8 mouse cellular contexts compared by ENCODE assay signal in the genomic region with DNA sequence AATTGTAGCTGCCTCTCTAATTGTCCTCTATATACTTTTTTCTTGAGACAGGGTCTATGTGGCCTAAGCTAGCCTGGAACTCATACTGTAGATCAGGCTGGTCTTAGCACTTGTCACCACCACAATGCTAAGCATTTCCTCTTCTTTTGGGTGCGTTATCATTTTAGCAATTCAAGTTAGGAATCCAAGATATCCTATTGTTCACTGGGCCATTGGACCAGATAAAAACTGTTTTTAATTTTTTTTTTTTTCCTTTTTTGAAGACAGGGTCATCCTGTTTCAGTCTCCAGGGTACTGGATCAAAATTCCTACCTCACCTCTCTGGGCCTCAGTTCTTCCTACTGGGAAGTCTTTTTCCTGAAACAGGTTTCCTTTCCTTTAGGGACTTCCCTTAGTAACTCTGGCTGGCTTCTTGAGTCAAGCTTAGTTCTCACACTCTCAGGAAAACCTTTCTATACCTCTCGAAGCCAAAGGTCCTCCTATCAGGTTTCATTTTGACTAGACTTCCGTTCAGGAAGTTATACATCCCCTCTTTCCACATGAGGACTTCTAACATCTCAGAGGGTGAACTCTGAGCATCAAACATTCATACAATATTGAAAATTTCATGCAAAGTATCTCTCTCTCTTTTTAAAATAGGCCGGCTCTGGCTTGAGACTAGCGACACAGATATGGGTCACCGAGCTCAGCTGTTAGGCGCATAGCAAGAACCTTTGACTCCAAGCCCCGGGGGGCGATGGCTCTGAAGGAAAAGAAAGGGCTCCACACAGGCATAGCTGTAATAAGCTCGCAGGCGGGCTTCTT. TPM values are rescaled to one million over a fixed set of nuclear protein-coding genes. Genes with fewer than 3 reads are reported as not detected.
DNase-seq lines count a peak whose midpoint lies in the region; ATAC-seq and TF ChIP-seq lines count a peak whose summit lies in the region.

No protein-coding gene starts in this region.

- ATAC-seq in kidney, embryonic 15.5 days (replicated peaks; ENCODE audit: low FRiP score) = no peak
- no peak for ATAC-seq in forebrain, postnatal 0 days
- ATAC-seq in liver, embryonic 15.5 days (ENCODE audit: insufficient read depth) = no peak

- H3K36me3 ChIP-seq in kidney, embryonic 15.5 days = peaks cover 15% of the 10 kb centered on the region
- peaks cover 4% of the 10 kb centered on the region; the same call in 1 of the 2 replicates for H3K36me3 ChIP-seq in forebrain, postnatal 0 days (ENCODE audit: insufficient read depth)
- peaks cover 3% of the 10 kb centered on the region; the same call in 1 of the 2 replicates for H3K36me3 ChIP-seq in liver, embryonic 15.5 days (replicated peaks)

- peak overlapping the region; percentile 97 for H3K4me3 ChIP-seq in kidney, embryonic 15.5 days (replicated peaks)
- H3K4me3 ChIP-seq in forebrain, postnatal 0 days (ENCODE audit: low read depth, low read length) = peak overlapping the region; percentile 98
- peak overlapping the region; percentile 99 for H3K4me3 ChIP-seq in liver, embryonic 15.5 days (replicated peaks)

- peaks cover 14% of the 10 kb centered on the region for H3K4me1 ChIP-seq in kidney, embryonic 15.5 days
- peaks cover 4% of the 10 kb centered on the region; the same call in 1 of the 2 replicates for H3K4me1 ChIP-seq in forebrain, postnatal 0 days (ENCODE audit: insufficient read depth)
- H3K4me1 ChIP-seq in liver, embryonic 15.5 days (replicated peaks) = peaks cover 31% of the 10 kb centered on the region

- 6% methylated on average over 11 of the region's 11 CpGs for WGBS in kidney, embryonic 15.5 days
- 10% methylated on average over 11 of the region's 11 CpGs for WGBS in forebrain, postnatal 0 days
- WGBS in liver, embryonic 15.5 days (ENCODE audit: insufficient replicate concordance) = 3% methylated on average over 11 of the region's 11 CpGs

- peak overlapping the region; percentile 68 for H3K4me2 ChIP-seq in kidney, embryonic 15.5 days
- H3K4me2 ChIP-seq in forebrain, postnatal 0 days (ENCODE audit: low read depth) = peak overlapping the region; percentile 81
- H3K4me2 ChIP-seq in liver, embryonic 15.5 days = peak overlapping the region; percentile 80

- TF ChIP-seq CTCF in forebrain, postnatal 0 days (IDR thresholded peaks at IDR 0.05; ENCODE audit: low read depth) = no peak

- peak overlapping the region; percentile 97 for H3K27ac ChIP-seq in kidney, embryonic 15.5 days
- H3K27ac ChIP-seq in forebrain, postnatal 0 days (ENCODE audit: low read depth, low read length) = peak overlapping the region; percentile 97
- peak overlapping the region; percentile 95 for H3K27ac ChIP-seq in liver, embryonic 15.5 days (replicated peaks)

- no peak for DNase-seq in kidney, postnatal 14 days
- peak; percentile 13 for DNase-seq in MN1 (ENCODE audit: low spot score)
- DNase-seq in forebrain, postnatal 0 days = no peak
- DNase-seq in urinary bladder, adult 2 months (ENCODE audit: low spot score) = no peak
- DNase-seq in urinary bladder, postnatal 4 days (ENCODE audit: low spot score in 2 of 2) = no peak
- DNase-seq in cerebellum, postnatal 10 days = no peak

- no peaks in the 10 kb centered on the region for H3K27me3 ChIP-seq in kidney, embryonic 15.5 days
- no peaks in the 10 kb centered on the region for H3K27me3 ChIP-seq in forebrain, postnatal 0 days (ENCODE audit: insufficient read depth, low read length)
- no peaks in the 10 kb centered on the region for H3K27me3 ChIP-seq in liver, embryonic 15.5 days

- no peaks in the 10 kb centered on the region for H3K9me3 ChIP-seq in kidney, embryonic 15.5 days (replicated peaks)
- H3K9me3 ChIP-seq in forebrain, postnatal 0 days (ENCODE audit: low read length) = no peaks in the 10 kb centered on the region
- no peaks in the 10 kb centered on the region for H3K9me3 ChIP-seq in liver, embryonic 15.5 days (replicated peaks)

- peak overlapping the region; percentile 82 for H3K9ac ChIP-seq in kidney, embryonic 15.5 days
- peak overlapping the region; percentile 81 for H3K9ac ChIP-seq in forebrain, postnatal 0 days
- peak overlapping the region; percentile 78 for H3K9ac ChIP-seq in liver, embryonic 15.5 days

RNA-seq across cellular contexts. Expression of a gene that starts 0.6 kb away (rescaled TPM):
- polyA plus RNA-seq in kidney, embryonic 15.5 days (2015; fragmentation: Nextera tagmentation; extraction: Ambion mirVana) = 66.4 and 67.5 TPM in 2 replicates
- total RNA-seq in forebrain, postnatal 0 days (2014; rRNA removed) = 27.7 and 37.0 TPM in 2 replicates
- 35.4 and 56.3 TPM in 2 replicates for polyA plus RNA-seq in forebrain, postnatal 0 days (2015; fragmentation: Nextera tagmentation; extraction: Ambion mirVana)
- 16.8 and 19.3 TPM in 2 replicates for polyA plus RNA-seq in liver, embryonic 15.5 days (2015; fragmentation: Nextera tagmentation; extraction: Ambion mirVana)
- 18.2 and 19.8 TPM in 2 replicates for polyA plus RNA-seq in urinary bladder, adult 2 months (2012; rRNA removed)

RNA-seq across cellular contexts. Expression of a gene that starts 0.9 kb away (rescaled TPM):
- polyA plus RNA-seq in kidney, embryonic 15.5 days (2015; fragmentation: Nextera tagmentation; extraction: Ambion mirVana) = 55.3 and 57.7 TPM in 2 replicates
- 85.2 and 107 TPM in 2 replicates for total RNA-seq in forebrain, postnatal 0 days (2014; rRNA removed)
- 71.4 and 73.0 TPM in 2 replicates for polyA plus RNA-seq in forebrain, postnatal 0 days (2015; fragmentation: Nextera tagmentation; extraction: Ambion mirVana)
- polyA plus RNA-seq in liver, embryonic 15.5 days (2015; fragmentation: Nextera tagmentation; extraction: Ambion mirVana) = 9.7 and 11.3 TPM in 2 replicates
- polyA plus RNA-seq in urinary bladder, adult 2 months (2012; rRNA removed) = 34.0 and 37.4 TPM in 2 replicates

RNA-seq across cellular contexts. Expression of a gene that starts 23.0 kb away (rescaled TPM):
- 59.1 and 64.3 TPM in 2 replicates for polyA plus RNA-seq in kidney, embryonic 15.5 days (2015; fragmentation: Nextera tagmentation; extraction: Ambion mirVana)
- 92.9 and 109 TPM in 2 replicates for total RNA-seq in forebrain, postnatal 0 days (2014; rRNA removed)
- 75.2 and 83.0 TPM in 2 replicates for polyA plus RNA-seq in forebrain, postnatal 0 days (2015; fragmentation: Nextera tagmentation; extraction: Ambion mirVana)
- polyA plus RNA-seq in liver, embryonic 15.5 days (2015; fragmentation: Nextera tagmentation; extraction: Ambion mirVana) = 27.0 and 30.6 TPM in 2 replicates
- 80.2 and 105 TPM in 2 replicates for polyA plus RNA-seq in urinary bladder, adult 2 months (2012; rRNA removed)
